Mouse (Mus musculus): ENCODE results near the gene Dusp10. TPM values are rescaled to one million over a fixed set of nuclear protein-coding genes. Genes with fewer than 3 reads are reported as not detected.

The Dusp10 gene
- 0.78 TPM for polyA plus RNA-seq (2015; fragmentation: Illumina TruSeq; extraction: RNeasy Lipid Tissue Mini Kit (QIAGEN cat#74804); ENCODE audit: insufficient read depth, low read depth, low replicate concordance)

GRCm38 (mm10) chr1:184013106-184013505, at the start of gene Dusp10:
Gene Dusp10 (plus strand): TSS chr1:184013302.

GRCm38 (mm10) chr1:184034011-184034557, 21.0 kb downstream of the Dusp10 start, which contains the start of gene 1700056E22Rik:
Gene 1700056E22Rik (minus strand): TSS chr1:184034301.

Other genes starting within 250 kb of the Dusp10 start
- gene 1700056E22Rik, start 21.0 kb downstream of the Dusp10 start, polyA plus RNA-seq (2015; fragmentation: Illumina TruSeq; extraction: RNeasy Lipid Tissue Mini Kit (QIAGEN cat#74804); ENCODE audit: insufficient read depth, low read depth, low replicate concordance) = not detected

Data from pancreas, adult 10 weeks (tissue).